Mouse (Mus musculus): Measurements from ENCODE around the gene Hist1h1d.

DNA sequence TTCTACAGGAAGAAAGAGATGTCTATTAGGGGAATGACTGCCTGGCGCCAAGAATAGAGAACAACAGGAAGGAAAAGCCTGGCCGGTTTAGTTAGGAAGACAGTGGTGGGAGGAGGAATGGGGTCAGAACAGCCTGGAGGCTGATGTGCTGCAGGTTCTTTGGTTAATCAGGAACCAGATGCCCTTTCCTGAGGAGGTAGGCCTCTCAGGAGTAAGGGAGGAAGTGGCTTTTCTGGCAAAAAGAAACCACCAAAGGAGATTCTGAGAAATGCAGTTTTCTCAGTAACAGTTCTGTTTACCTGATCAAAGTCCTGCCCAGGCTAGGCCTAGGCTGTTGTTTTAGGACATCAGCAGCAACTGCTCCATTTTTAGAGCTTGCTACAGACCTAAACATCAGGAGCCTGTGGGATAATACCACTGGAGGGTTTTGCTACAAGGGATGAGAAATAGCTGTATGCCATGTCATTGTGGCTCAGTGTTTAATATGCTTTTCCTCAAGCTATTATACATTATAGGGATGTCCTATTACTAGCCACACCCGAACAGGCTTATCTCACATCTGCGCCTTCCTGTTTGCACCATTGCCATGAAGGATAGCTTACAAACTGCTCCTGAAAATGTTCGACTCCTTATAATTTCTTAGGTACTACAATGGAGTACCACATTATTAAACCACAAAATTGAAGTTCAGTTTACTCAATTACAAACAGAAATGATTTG lies 40.1 kb downstream of the Hist1h1d start:
- TF ChIP-seq CTCF (IDR thresholded peaks at IDR 0.05; ENCODE audit: insufficient read depth, low read length): no peak
- TF ChIP-seq POLR2A (IDR thresholded peaks at IDR 0.05; ENCODE audit: borderline replicate concordance, extremely low read depth, low read depth, low read length): no peak

Data from lung, adult 2 months (tissue).